Mouse (Mus musculus) right cerebral cortex, adult 2 months (tissue): Measurements from ENCODE around the gene Map1lc3b.
A peak's percentile ranks its signal among the peaks of the same experiment; 100 is the strongest.

Experiments
- DNase-seq, 2 experiments: peaks; one replicate each; pipeline ENCODE4 v3.0.0; 2021 to 2022; ENCODE audit warnings: low spot score in 2 of 2

Gene Map1lc3b

GRCm38 (mm10) chr8:121590203-121591177 lies at the start of gene Map1lc3b:
Gene Map1lc3b, plus strand, starts transcription at chr8:121590361.
- peak; percentile 94 to 97 for DNase-seq

- no peak for DNase-seq
Observed at GRCm38 (mm10) chr8:121541862-121542261, 48.3 kb upstream of the Map1lc3b start.

GRCm38 (mm10) chr8:121542901-121543300 lies 47.3 kb upstream of the Map1lc3b start:
- DNase-seq: no peak

GRCm38 (mm10) chr8:121544276-121544785 lies 45.8 kb upstream of the Map1lc3b start, which contains the start of gene 1700018B08Rik:
Gene 1700018B08Rik, minus strand, starts transcription at chr8:121544320.
- no peak for DNase-seq

GRCm38 (mm10) chr8:121544936-121545335 lies 45.2 kb upstream of the Map1lc3b start:
- DNase-seq: no peak

DNA sequence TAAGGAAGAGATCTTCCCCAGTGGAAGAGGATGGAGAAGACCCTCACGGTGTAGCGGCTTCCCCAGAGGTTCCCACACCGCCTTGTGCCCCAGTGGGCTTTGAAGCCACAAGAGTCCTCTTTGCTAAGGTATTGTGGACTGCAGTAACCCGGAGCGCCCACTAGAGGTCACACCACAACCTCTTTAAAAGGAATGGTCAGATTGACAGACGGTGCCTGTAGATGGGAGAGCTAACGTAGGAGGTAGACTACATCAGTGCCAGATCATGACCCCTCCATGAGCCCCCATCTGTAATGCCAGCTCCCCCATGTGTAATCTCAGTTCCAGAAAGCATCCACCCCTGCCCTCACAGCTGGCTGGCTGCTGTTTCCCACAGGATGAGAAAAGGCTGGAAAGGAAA lies 43.0 kb upstream of the Map1lc3b start:
- peak; percentile 80 to 83 for DNase-seq

DNA sequence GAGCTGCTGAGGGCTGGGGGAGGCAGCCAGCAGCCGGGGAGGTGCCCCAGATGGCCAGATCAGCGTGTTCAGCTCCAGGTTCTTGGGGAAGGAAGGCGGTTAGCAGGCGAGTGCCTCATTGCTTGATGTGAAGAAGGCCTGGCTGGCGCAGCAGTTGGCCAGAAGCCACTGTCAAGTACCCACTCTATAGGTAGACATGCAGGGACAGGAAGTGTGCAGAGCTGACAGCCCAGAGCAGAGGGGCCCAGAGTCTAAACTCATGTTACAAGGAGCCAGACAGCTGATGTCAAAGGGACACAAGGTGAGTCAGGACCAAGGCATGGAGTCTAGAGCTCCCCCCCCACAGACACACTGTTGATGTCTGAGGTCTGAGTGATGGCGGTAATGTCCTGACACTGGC lies 40.1 kb upstream of the Map1lc3b start:
- no peak for DNase-seq

- DNase-seq: no peak
Observed at GRCm38 (mm10) chr8:121551065-121551985, 38.8 kb upstream of the Map1lc3b start.

DNA sequence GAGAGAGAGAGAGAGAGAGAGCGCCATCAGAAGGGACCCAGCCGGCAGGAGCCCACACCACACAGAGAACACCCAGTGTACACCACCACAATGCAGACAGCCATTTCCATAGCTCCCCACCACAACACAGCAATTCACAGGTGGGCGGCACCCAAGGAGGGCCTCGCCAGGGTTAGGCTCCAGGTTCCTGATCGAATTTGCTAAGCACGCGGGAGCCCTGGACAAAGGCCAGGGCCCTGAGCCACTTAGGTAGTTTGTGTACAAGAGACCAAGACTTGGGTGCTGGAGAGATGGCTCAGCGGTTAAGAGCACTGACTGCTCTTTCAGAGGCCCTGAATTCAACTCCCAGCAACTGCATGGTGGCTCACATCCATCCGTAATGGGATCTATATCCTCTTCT lies 37.7 kb upstream of the Map1lc3b start:
- no peak for DNase-seq

GRCm38 (mm10) chr8:121553831-121554475 lies 36.2 kb upstream of the Map1lc3b start:
- no peak for DNase-seq

GRCm38 (mm10) chr8:121557746-121558145 lies 32.4 kb upstream of the Map1lc3b start:
- DNase-seq: no peak

DNA sequence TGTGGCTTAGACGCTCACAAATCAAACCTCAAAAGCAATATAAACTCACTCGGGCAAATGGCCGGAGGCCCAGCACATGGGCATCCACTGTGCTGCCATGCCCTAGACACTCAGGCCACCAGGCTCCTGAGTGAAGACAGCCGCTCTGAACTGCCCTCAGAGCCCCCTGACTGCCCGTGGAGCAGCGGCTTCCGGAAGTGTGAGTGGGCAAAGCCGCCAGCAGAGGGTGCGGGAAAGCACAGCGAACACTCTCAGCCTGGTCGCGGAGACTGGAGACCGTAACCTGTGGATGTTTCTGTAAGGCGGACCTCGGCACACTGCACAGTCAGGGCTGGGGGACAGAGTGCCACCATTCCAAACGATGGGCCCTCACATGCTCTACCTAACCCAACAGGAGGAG lies 31.6 kb upstream of the Map1lc3b start:
- DNase-seq: no peak

- DNase-seq: no peak
Observed at GRCm38 (mm10) chr8:121559801-121560200, 30.4 kb upstream of the Map1lc3b start.

- no peak for DNase-seq
Observed at GRCm38 (mm10) chr8:121560432-121561100, 29.6 kb upstream of the Map1lc3b start.

- no peak for DNase-seq
Observed at GRCm38 (mm10) chr8:121561636-121562345, 28.4 kb upstream of the Map1lc3b start.

DNA sequence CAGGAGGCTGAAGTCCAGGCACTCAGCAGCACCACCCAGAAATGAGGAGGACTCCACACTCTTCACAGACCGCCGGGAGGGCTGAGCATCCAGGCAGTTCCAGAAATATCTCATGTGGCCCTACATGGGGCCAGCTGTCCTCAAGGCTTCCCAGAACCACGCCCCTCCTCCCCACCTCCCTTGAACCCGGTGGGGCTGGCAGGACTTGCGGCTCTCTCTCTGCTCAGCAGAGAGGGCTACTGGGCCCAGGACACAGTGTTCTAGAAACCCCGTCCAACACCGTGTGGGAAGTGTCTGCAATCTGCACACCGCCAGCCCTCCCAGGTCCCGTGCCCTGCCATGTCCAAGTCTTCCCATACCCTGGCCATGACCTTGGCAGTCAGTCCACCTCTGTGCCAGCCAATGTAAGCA lies 27.2 kb upstream of the Map1lc3b start:
- DNase-seq: no peak

DNA sequence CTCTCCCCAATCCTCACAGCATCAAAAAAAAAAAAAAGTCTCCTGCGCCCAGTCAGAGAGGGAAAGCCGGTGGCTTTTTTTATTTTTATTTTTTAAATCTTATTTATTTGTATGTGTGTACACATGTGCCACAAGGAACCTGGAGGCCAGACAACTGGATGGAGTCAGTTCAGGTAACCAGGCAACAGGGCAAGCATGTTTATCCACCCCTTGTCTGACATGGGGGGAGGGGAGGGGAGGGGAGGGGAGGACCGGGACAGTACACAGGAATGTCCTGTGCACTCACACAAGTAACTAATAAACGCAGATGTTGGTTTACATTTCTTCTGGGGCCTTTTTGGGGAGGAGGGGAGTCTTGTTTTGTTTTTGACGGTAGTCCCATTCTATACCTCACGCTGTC lies 26.5 kb upstream of the Map1lc3b start:
- DNase-seq: no peak

DNA sequence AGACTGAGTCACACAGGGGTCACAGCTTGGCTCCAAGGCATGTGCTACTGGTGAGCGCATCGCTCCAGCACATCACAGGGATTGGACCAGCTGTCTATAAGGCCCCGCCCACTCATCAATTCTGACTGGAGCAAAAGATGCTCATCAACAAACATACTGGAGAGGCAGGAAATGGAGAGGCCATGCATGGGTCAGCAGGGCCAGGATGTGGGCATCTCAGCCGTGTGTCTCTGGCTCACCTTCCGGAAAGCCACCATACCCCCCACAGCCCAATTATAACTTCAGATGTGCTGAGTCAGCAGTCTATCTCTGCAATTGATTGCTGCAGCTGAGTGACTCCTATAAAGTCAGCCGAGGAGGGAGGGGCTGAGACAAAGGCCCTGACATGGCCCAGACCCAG lies 21.8 kb upstream of the Map1lc3b start:
- DNase-seq: no peak

DNA sequence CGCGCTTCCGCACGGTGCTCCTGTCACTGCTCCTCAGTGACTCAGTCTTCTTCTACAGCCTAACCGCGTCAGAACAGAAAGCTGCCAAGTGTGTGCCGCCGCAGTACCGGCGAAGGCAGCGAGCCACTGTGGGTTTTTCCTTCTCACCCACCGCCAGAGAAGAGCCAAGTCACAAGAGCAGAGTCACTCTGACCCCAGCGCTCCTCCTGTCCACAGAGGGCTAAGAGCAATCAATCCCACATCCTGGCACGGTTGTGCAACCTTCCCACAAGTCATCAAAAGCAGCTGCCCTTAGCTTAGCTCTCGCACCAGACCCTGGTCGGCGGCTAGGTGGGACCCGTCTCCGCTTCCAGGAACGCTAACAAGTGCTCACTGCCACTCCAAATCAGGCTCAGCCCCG lies 19.8 kb upstream of the Map1lc3b start:
- peak; percentile 29 to 42 for DNase-seq

- no peak for DNase-seq
Observed at GRCm38 (mm10) chr8:121570801-121571200, 19.4 kb upstream of the Map1lc3b start.
